In the genomic region with DNA sequence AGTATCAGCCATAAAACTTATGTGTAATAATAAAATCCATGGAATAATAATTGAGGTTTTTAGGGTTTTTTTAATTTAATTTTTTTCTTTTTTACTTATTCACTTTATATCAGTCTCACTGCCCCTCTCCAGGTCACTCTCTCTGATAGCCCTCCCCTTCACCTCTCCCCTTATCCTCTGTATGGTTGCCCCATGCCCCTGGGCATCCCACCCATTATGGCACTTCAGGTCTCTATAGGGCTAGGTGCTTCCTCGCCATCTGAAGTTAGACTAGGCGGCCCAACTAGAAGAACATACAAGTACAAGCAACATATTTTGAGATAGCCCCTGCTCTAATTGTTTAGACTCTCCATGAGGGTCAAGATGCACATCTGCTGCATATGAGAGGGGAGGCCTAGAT, we compare ENCODE assay signal across 16 mouse cellular contexts.
"Had no signal": no experiment of that assay in that cellular context is flagged by ENCODE, and none has a peak within 500 bp of the region (broad histone marks: within the 10 kb centered on the region; RNA-seq: fewer than 3 reads in every experiment).

No protein-coding gene starts in this region.

- H3K4me2 ChIP-seq: neural tube, embryonic 13.5 days; neural tube, embryonic 15.5 days; stomach, embryonic 15.5 days had no signal

- H3K9ac ChIP-seq: neural tube, embryonic 13.5 days; neural tube, embryonic 15.5 days; stomach, embryonic 15.5 days had no signal

- H3K4me3 ChIP-seq: neural tube, embryonic 13.5 days; neural tube, embryonic 15.5 days; stomach, embryonic 15.5 days had no signal

- DNase-seq: retina, postnatal 1 day; right cerebral cortex, adult 18-20 months; right cerebral cortex, postnatal 14 days; right cerebral cortex, postnatal 25 days; right cerebral cortex, postnatal 4 days; spleen, adult 18-20 months; thymus, adult 18-20 months; thymus, adult 2 months; thymus, postnatal 14 days; thymus, postnatal 25 days; thymus, postnatal 36 days; thymus, postnatal 4 days had no signal

- H3K9me3 ChIP-seq: neural tube, embryonic 13.5 days; neural tube, embryonic 15.5 days; stomach, embryonic 15.5 days had no signal

- H3K4me1 ChIP-seq: neural tube, embryonic 13.5 days; neural tube, embryonic 15.5 days; stomach, embryonic 15.5 days had no signal

- H3K27me3 ChIP-seq: neural tube, embryonic 13.5 days; neural tube, embryonic 15.5 days; stomach, embryonic 15.5 days had no signal

- H3K36me3 ChIP-seq: neural tube, embryonic 13.5 days; neural tube, embryonic 15.5 days; stomach, embryonic 15.5 days had no signal

- H3K27ac ChIP-seq: neural tube, embryonic 13.5 days; neural tube, embryonic 15.5 days; stomach, embryonic 15.5 days; stomach, postnatal 0 days had no signal
